Mouse (Mus musculus) intestine, postnatal 0 days (tissue): ENCODE results near the gene Stoml1. TPM values are rescaled to one million over a fixed set of nuclear protein-coding genes. Genes with fewer than 3 reads are reported as not detected.

Experiments used
- ATAC-seq: fragments of 200-750 bp; cut with Nextera tagmentation; 2 replicates; pipeline ENCODE4 v1.8.0; 2017; ENCODE audit warnings: mild to moderate bottlenecking, moderate TSS enrichment, moderate library complexity
- H3K27ac ChIP-seq: fragments of 300-500 bp; sonication (generic); 2 replicates; pipeline ENCODE4 v1.5.1; 2014; ENCODE audit warnings: mild to moderate bottlenecking, low read depth, low read length, moderate library complexity
- H3K27me3 ChIP-seq: fragments of 300-500 bp; sonication (generic); replicated peaks from 2 replicates; pipeline ENCODE4 v1.6.1; 2014; ENCODE audit warnings: low read length, mixed read lengths; ENCODE audit not compliant: control insufficient read depth, insufficient read depth
- H3K36me3 ChIP-seq: fragments of 300-500 bp; sonication (generic); 2 replicates; pipeline ENCODE4 v1.6.1; 2014; ENCODE audit warnings: mild to moderate bottlenecking, moderate library complexity; ENCODE audit not compliant: control insufficient read depth, insufficient read depth
- H3K4me1 ChIP-seq: fragments of 300-500 bp; sonication (generic); replicated peaks from 2 replicates; pipeline ENCODE4 v1.6.1; 2014; ENCODE audit warnings: antibody characterized with exemption, low read length, mixed read lengths; ENCODE audit not compliant: control insufficient read depth, insufficient read depth
- H3K4me2 ChIP-seq: fragments of 300-500 bp; sonication (generic); replicated peaks from 2 replicates; pipeline ENCODE4 v1.6.1; 2014; ENCODE audit warnings: low read depth, mild to moderate bottlenecking, moderate library complexity
- H3K4me3 ChIP-seq: fragments of 300-500 bp; sonication (generic); 2 replicates; pipeline ENCODE4 v1.5.1; 2014; ENCODE audit warnings: low read depth, low read length
- H3K9ac ChIP-seq: fragments of 300-500 bp; sonication (generic); 2 replicates; pipeline ENCODE4 v1.6.1; 2014; ENCODE audit warnings: mild to moderate bottlenecking, low read depth, low read length
- H3K9me3 ChIP-seq: fragments of 300-500 bp; sonication (generic); 2 replicates; pipeline ENCODE4 v1.6.1; 2016; ENCODE audit warnings: mixed run types; ENCODE audit not compliant: control insufficient read depth
- CTCF ChIP-seq: sonication (generic); IDR thresholded peaks from 2 replicates; pipeline ENCODE4 v1.5.1; 2016; ENCODE audit warnings: low read depth, mild to moderate bottlenecking, control low read depth, antibody characterized with exemption, moderate library complexity
- WGBS: fragments of 180-500 bp; shearing (Covaris S2); extraction: QIAGEN DNeasy Blood & Tissue Kit; methylation state at CpG from one replicate; pipeline ENCODE4 v1.1.7; 2014; 5-methylcytosine and 5-hydroxymethylcytosine counted together
- microRNA-seq: library from miRNA; unstranded; fragments of <30 nt; microRNA quantifications from one replicate; pipeline ENCODE4, GENCODE M21; 2016
- polyA plus RNA-seq: library from polyadenylated mRNA; unstranded; fragments of >200 nt; fragmentation: Nextera tagmentation; extraction: Ambion mirVana; gene quantifications from 2 replicates; pipeline ENCODE4 v1.2.1, GENCODE M21; 2015

The Stoml1 gene
- polyA plus RNA-seq, 1 experiment from 2014 or later: 15.9 TPM

DNA sequence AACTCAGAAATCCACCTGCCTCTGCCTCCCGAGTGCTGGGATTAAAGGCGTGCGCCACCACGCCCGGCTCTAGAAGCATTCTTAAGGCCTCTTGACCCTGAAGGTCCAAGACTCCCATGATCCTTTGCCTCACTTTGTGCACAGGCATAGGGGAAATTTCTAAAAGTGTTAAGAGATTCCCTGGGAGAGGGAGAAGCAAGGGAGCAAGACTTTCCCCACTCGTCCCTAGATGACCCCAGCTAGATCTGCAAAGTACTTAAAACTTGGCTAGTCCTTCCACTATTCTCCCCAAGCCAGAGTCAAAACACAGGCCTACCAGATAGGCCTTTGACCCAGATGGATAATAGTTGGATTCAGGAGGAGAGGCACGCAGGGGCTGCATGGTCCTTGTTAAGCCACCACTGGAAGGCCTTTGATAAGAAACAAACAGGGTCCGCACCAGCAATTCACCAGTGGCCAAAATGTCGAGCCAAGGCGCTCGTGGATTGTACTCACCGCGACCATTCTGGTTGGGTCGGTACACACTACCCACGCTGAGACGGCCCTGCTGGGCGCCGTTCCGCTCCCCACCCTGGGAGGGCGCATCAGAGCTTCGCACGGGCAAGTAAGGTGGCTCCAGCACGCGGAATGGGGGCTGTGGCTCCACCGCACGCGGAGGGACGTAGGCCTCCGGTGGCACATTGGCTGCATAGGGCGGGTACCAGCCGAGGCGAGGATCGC lies 58.4 kb downstream of the Stoml1 start:
- TF ChIP-seq CTCF: peak; percentile 49
- Histone ChIP-seq H3K27ac (no peak overlapping the region), H3K4me1 (0 out of 2 replicates have a peak, but pooled peaks cover 3% of the 10 kb centered on the region), H3K4me3 (peak overlapping the region; percentile 43), H3K9me3 (no peaks in the 10 kb centered on the region), H3K9ac (no peak overlapping the region), H3K4me2 (peak overlapping the region; percentile 76), H3K36me3 (no peaks in the 10 kb centered on the region), H3K27me3 (peaks cover 29% of the 10 kb centered on the region)
- ATAC-seq: no peak
- WGBS: 76% methylated on average over 33 of the region's 33 CpGs

Small RNA genes within 50 kb of the gene (microRNA-seq; reads per million reads assigned to microRNA genes)
- not detected for gene Mir6385

Other genes starting within 250 kb of the Stoml1 start
- gene Cyp11a1, start 246.8 kb upstream of the Stoml1 start, polyA plus RNA-seq: 4.4 and 7.8 TPM in 2 replicates
- gene Stra6, start 189.4 kb upstream of the Stoml1 start, polyA plus RNA-seq: 0.48 and 0.71 TPM in 2 replicates
- gene Ccdc33, start 134.3 kb upstream of the Stoml1 start, polyA plus RNA-seq: 0.14 and 0.16 TPM in 2 replicates
- gene Islr, start 48.9 kb upstream of the Stoml1 start, polyA plus RNA-seq: 26.9 and 29.6 TPM in 2 replicates
- gene Islr2, start 48.8 kb upstream of the Stoml1 start, polyA plus RNA-seq: 0.27 and 0.35 TPM in 2 replicates
- 5.3 and 7.1 TPM in 2 replicates for gene Pml, start 3.4 kb upstream of the Stoml1 start, polyA plus RNA-seq
- 21.6 and 23.8 TPM in 2 replicates for gene Loxl1, start 60.0 kb downstream of the Stoml1 start, polyA plus RNA-seq
- gene Tbc1d21, start 117.3 kb downstream of the Stoml1 start, polyA plus RNA-seq: not detected in 2 replicates
- gene Insyn1, start 235.4 kb downstream of the Stoml1 start, polyA plus RNA-seq: 0.25 and 0.37 TPM in 2 replicates